Comparison of ENCODE assay signal across 24 mouse cellular contexts in genomic region chr14:54643011-54643410, GRCm38 (mm10). TPM values are rescaled to one million over a fixed set of nuclear protein-coding genes. Genes with fewer than 3 reads are reported as not detected.
"Had no signal": no experiment of that assay in that cellular context is flagged by ENCODE, and none has a peak within 500 bp of the region (broad histone marks: within the 10 kb centered on the region; RNA-seq: fewer than 3 reads in every experiment).

No protein-coding gene starts in this region.

- ATAC-seq: lung, postnatal 0 days had no signal

- H3K9ac ChIP-seq: liver, embryonic 15.5 days; neural tube, embryonic 13.5 days; stomach, embryonic 15.5 days had no signal

- H3K4me3 ChIP-seq: layer of hippocampus, adult 2 months; limb, embryonic 10.5 days; liver, embryonic 15.5 days; neural tube, embryonic 13.5 days; stomach, embryonic 15.5 days had no signal

- H3K27ac ChIP-seq: kidney, postnatal 0 days; layer of hippocampus, adult 2 months; limb, embryonic 10.5 days; liver, embryonic 15.5 days; stomach, embryonic 15.5 days had no signal

- DNase-seq: kidney, adult 8-10 months; kidney, postnatal 36 days; lung, adult 2 months; lung, postnatal 36 days; right cerebral cortex, postnatal 14 days; thymus, adult 2 months; thymus, postnatal 25 days had no signal

- H3K9me3 ChIP-seq: limb, embryonic 10.5 days; liver, embryonic 15.5 days; neural tube, embryonic 13.5 days; stomach, embryonic 15.5 days had no signal

- H3K27me3 ChIP-seq: neural tube, embryonic 13.5 days; stomach, embryonic 15.5 days had no signal

- H3K4me2 ChIP-seq: liver, embryonic 11.5 days; liver, embryonic 15.5 days; neural tube, embryonic 13.5 days; stomach, embryonic 15.5 days had no signal

RNA-seq across cellular contexts. Expression of gene Gm17606, which starts 2.3 kb away (rescaled TPM):
- total RNA-seq: layer of hippocampus, adult 2 months; layer of hippocampus, postnatal 10 days; left cerebral cortex, adult 18-20 months; left cerebral cortex, postnatal 10 days; megakaryocyte progenitor cell, adult 5-6 weeks; monocyte, adult 5-6 weeks had no signal
- polyA plus RNA-seq: kidney, postnatal 0 days; limb, embryonic 10.5 days; limb, embryonic 14.5 days; liver, embryonic 11.5 days; liver, embryonic 15.5 days; lung, adult 2 months; lung, postnatal 0 days; neural tube, embryonic 13.5 days; spleen, adult 2 months; stomach, embryonic 15.5 days; testis, adult 2 months; thymus, adult 2 months; urinary bladder, adult 2 months had no signal

RNA-seq across cellular contexts. Expression of gene Psmb11, which starts 21.8 kb away (rescaled TPM):
- total RNA-seq: left cerebral cortex, postnatal 10 days; monocyte, adult 5-6 weeks had no signal
- polyA plus RNA-seq: kidney, postnatal 0 days; liver, embryonic 11.5 days; liver, embryonic 15.5 days; lung, adult 2 months; spleen, adult 2 months; urinary bladder, adult 2 months had no signal
